Mouse (Mus musculus) erythroblast, embryonic 14.5 days (primary cell): ENCODE data around the gene Olfr1043.

Source experiments
- GATA1 ChIP-seq: IDR thresholded peaks from 2 replicates; pipeline ENCODE4 v1.6.1; 2012; ENCODE audit warnings: low read length, inconsistent platforms, mixed read lengths
- TAL1 ChIP-seq: IDR thresholded peaks from 3 replicates; pipeline ENCODE4 v1.6.1; 2012; ENCODE audit warnings: low read length, inconsistent platforms, mixed read lengths

- no peak for TF ChIP-seq TAL1
- no peak for TF ChIP-seq GATA1
These were observed 5.6 kb downstream of the Olfr1043 start, which contains the start of gene Olfr1042 for GRCm38 (mm10) chr2:86161738-86162137.
